ENCODE assay signal across 19 mouse cellular contexts in the genomic region with DNA sequence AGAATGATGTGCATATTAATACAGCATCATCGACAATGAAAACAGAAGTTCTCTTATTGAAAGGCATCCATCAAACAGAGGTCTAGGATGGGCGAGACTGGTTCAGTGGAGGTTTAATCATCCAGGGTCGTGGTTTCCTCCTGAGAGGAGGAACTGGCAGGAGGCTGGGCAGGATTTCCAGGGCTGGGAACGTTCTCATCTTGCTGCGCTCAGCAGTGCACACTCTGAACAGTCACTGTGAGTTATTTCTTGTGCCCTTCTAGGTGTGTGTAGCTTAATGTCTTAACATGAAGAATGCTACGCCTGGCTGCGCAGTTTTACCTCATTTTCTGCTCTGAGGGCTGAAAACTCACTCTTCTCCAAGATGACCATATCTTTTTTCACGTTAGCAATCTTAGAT. TPM values are rescaled to one million over a fixed set of nuclear protein-coding genes. Genes with fewer than 3 reads are reported as not detected.
A peak's percentile ranks its signal among the peaks of the same experiment; 100 is the strongest.
DNase-seq lines count a peak whose midpoint lies in the region; ATAC-seq lines count a peak whose summit lies in the region.
"Had no signal": no experiment of that assay in that cellular context is flagged by ENCODE, and none has a peak within 500 bp of the region (broad histone marks: within the 10 kb centered on the region; RNA-seq: fewer than 3 reads in every experiment).

No protein-coding gene starts in this region.

- no peaks in the 10 kb centered on the region for H3K4me1 ChIP-seq in forebrain, embryonic 11.5 days (replicated peaks; ENCODE audit: control insufficient read depth, insufficient read depth, low read length)
- no peaks in the 10 kb centered on the region for H3K4me1 ChIP-seq in forebrain, embryonic 13.5 days
- H3K4me1 ChIP-seq in heart, embryonic 10.5 days, result no peaks in the 10 kb centered on the region
- H3K4me1 ChIP-seq in midbrain, embryonic 11.5 days (ENCODE audit: control insufficient read depth, insufficient read depth, low read length), result no peaks in the 10 kb centered on the region
- H3K4me1 ChIP-seq in midbrain, embryonic 14.5 days (ENCODE audit: control insufficient read depth, insufficient read depth, low read length), result no peaks in the 10 kb centered on the region

- H3K9me3 ChIP-seq in forebrain, embryonic 11.5 days (ENCODE audit: control insufficient read depth, low read length), result no peaks in the 10 kb centered on the region
- H3K9me3 ChIP-seq in forebrain, embryonic 13.5 days (replicated peaks), result no peaks in the 10 kb centered on the region
- H3K9me3 ChIP-seq in heart, embryonic 10.5 days, result no peaks in the 10 kb centered on the region
- H3K9me3 ChIP-seq in midbrain, embryonic 11.5 days (ENCODE audit: control insufficient read depth, low read length), result no peaks in the 10 kb centered on the region
- H3K9me3 ChIP-seq in midbrain, embryonic 14.5 days (ENCODE audit: control insufficient read depth, low read length), result no peaks in the 10 kb centered on the region
- H3K9me3 ChIP-seq: G1E had no signal

- no peak overlapping the region for H3K4me2 ChIP-seq in forebrain, embryonic 11.5 days (ENCODE audit: low read depth, low read length, severe bottlenecking)
- no peak overlapping the region for H3K4me2 ChIP-seq in forebrain, embryonic 13.5 days
- H3K4me2 ChIP-seq in midbrain, embryonic 11.5 days, result no peak overlapping the region
- no peak overlapping the region for H3K4me2 ChIP-seq in midbrain, embryonic 14.5 days (ENCODE audit: low read length)

- H3K27ac ChIP-seq in forebrain, embryonic 11.5 days (ENCODE audit: low read depth, low read length), result no peak overlapping the region
- H3K27ac ChIP-seq in forebrain, embryonic 13.5 days, result no peak overlapping the region
- no peak overlapping the region for H3K27ac ChIP-seq in heart, embryonic 10.5 days
- H3K27ac ChIP-seq in midbrain, embryonic 11.5 days (ENCODE audit: low read depth, low read length), result no peak overlapping the region
- H3K27ac ChIP-seq in midbrain, embryonic 14.5 days (replicated peaks; ENCODE audit: low read depth, low read length), result no peak overlapping the region

- DNase-seq in forebrain, embryonic 11.5 days (ENCODE audit: low spot score), result peak; percentile 36
- DNase-seq in heart, adult 11 months, result peak; percentile 88
- DNase-seq in heart, embryonic 10.5 days (ENCODE audit: low spot score), result no peak
- peak; percentile 44 for DNase-seq in kidney, adult 9 months
- DNase-seq in kidney, adult 18-20 months, result no peak
- DNase-seq in midbrain, embryonic 11.5 days (ENCODE audit: low spot score, missing footprints), result peak; percentile 54
- DNase-seq in midbrain, embryonic 14.5 days, result no peak
- DNase-seq: adrenal gland, adult 2 months; adrenal gland, adult 8-10 months; adrenal gland, postnatal 10 days; adrenal gland, postnatal 14 days; adrenal gland, postnatal 25 days; adrenal gland, postnatal 36 days; cerebellum, adult 11 months; cerebellum, adult 11-12 months had no signal

- no peaks in the 10 kb centered on the region for H3K27me3 ChIP-seq in forebrain, embryonic 11.5 days (ENCODE audit: control insufficient read depth, insufficient read depth, low read length)
- no peaks in the 10 kb centered on the region for H3K27me3 ChIP-seq in forebrain, embryonic 13.5 days
- H3K27me3 ChIP-seq in heart, embryonic 10.5 days (ENCODE audit: insufficient read depth, poor library complexity, severe bottlenecking), result no peaks in the 10 kb centered on the region
- H3K27me3 ChIP-seq in midbrain, embryonic 11.5 days (ENCODE audit: control insufficient read depth, insufficient read depth, low read length), result no peaks in the 10 kb centered on the region
- H3K27me3 ChIP-seq in midbrain, embryonic 14.5 days (ENCODE audit: control insufficient read depth, insufficient read depth, low read length), result no peaks in the 10 kb centered on the region
- H3K27me3 ChIP-seq: CH12.LX, Patski had no signal

- no peak overlapping the region for H3K4me3 ChIP-seq in forebrain, embryonic 11.5 days (ENCODE audit: low read depth, low read length)
- H3K4me3 ChIP-seq in forebrain, embryonic 13.5 days, result no peak overlapping the region
- H3K4me3 ChIP-seq in heart, embryonic 10.5 days, result no peak overlapping the region
- H3K4me3 ChIP-seq in midbrain, embryonic 11.5 days (ENCODE audit: low read depth, low read length), result no peak overlapping the region
- no peak overlapping the region for H3K4me3 ChIP-seq in midbrain, embryonic 14.5 days (replicated peaks; ENCODE audit: low read depth, low read length)

- no peak for ATAC-seq in forebrain, embryonic 11.5 days (replicated peaks; ENCODE audit: low FRiP score)
- no peak for ATAC-seq in forebrain, embryonic 13.5 days
- ATAC-seq in midbrain, embryonic 11.5 days (ENCODE audit: low FRiP score), result no peak
- no peak for ATAC-seq in midbrain, embryonic 14.5 days (ENCODE audit: low FRiP score, low TSS enrichment)
- ATAC-seq: Patski had no signal

- no peak overlapping the region for H3K9ac ChIP-seq in forebrain, embryonic 11.5 days (ENCODE audit: low read length)
- no peak overlapping the region for H3K9ac ChIP-seq in forebrain, embryonic 13.5 days
- H3K9ac ChIP-seq in midbrain, embryonic 11.5 days (ENCODE audit: low read length), result no peak overlapping the region
- H3K9ac ChIP-seq in midbrain, embryonic 14.5 days (replicated peaks; ENCODE audit: low read length), result no peak overlapping the region

- WGBS in forebrain, embryonic 11.5 days, result 93% methylated on average over 8 of the region's 8 CpGs
- 90% methylated on average over 8 of the region's 8 CpGs for WGBS in forebrain, embryonic 13.5 days
- WGBS in heart, embryonic 10.5 days, result 88% methylated on average over 8 of the region's 8 CpGs
- WGBS in midbrain, embryonic 11.5 days, result 92% methylated on average over 8 of the region's 8 CpGs
- 95% methylated on average over 8 of the region's 8 CpGs for WGBS in midbrain, embryonic 14.5 days

- H3K36me3 ChIP-seq in forebrain, embryonic 11.5 days (ENCODE audit: control insufficient read depth, insufficient read depth, low read length), result peaks cover 2% of the 10 kb centered on the region; the same call in 1 of the 2 replicates
- H3K36me3 ChIP-seq in forebrain, embryonic 13.5 days (ENCODE audit: poor library complexity, severe bottlenecking), result peaks cover 51% of the 10 kb centered on the region
- H3K36me3 ChIP-seq in heart, embryonic 10.5 days, result peaks cover 71% of the 10 kb centered on the region
- H3K36me3 ChIP-seq in midbrain, embryonic 11.5 days (ENCODE audit: control insufficient read depth, insufficient read depth, low read length), result no peaks in the 10 kb centered on the region; the same call in 1 of the 2 replicates
- peaks cover 20% of the 10 kb centered on the region for H3K36me3 ChIP-seq in midbrain, embryonic 14.5 days (ENCODE audit: control insufficient read depth, insufficient read depth, low read length)

RNA-seq across cellular contexts. Expression of a gene that starts 9.3 kb away (rescaled TPM):
- polyA plus RNA-seq in forebrain, embryonic 11.5 days (2014; fragmentation: Nextera tagmentation; extraction: Ambion mirVana), result 12.2 and 12.9 TPM in 2 replicates
- polyA plus RNA-seq in forebrain, embryonic 13.5 days (2015; fragmentation: Nextera tagmentation; extraction: Ambion mirVana), result 9.3 and 9.6 TPM in 2 replicates
- 13.6 and 15.2 TPM in 2 replicates for polyA plus RNA-seq in heart, embryonic 10.5 days (2016; fragmentation: Nextera tagmentation; extraction: Ambion mirVana)
- 10.8 and 11.2 TPM in 2 replicates for polyA plus RNA-seq in midbrain, embryonic 11.5 days (2014; fragmentation: Nextera tagmentation; extraction: Ambion mirVana)
- 6.6 and 10.8 TPM in 2 replicates for polyA plus RNA-seq in midbrain, embryonic 14.5 days (2014; fragmentation: Nextera tagmentation; extraction: Ambion mirVana)

Comparison
In these comparisons a context has a peak if more than half of its experiments do, and no peak if none do; other contexts are left out.
1. DNase-seq: peak in forebrain, embryonic 11.5 days (single experiment), heart, adult 11 months (single experiment), kidney, adult 9 months (single experiment) and midbrain, embryonic 11.5 days (single experiment); none in heart, embryonic 10.5 days (single experiment), kidney, adult 18-20 months (single experiment) and midbrain, embryonic 14.5 days (single experiment).